Mouse (Mus musculus) layer of hippocampus, postnatal 36 days (tissue): ENCODE measurements around the gene Shpk. TPM values are rescaled to one million over a fixed set of nuclear protein-coding genes. Genes with fewer than 3 reads are reported as not detected.

Experiments
- DNase-seq, 2 experiments: peaks; one replicate each; pipeline ENCODE4 v3.0.0; 2022
- total RNA-seq, 2 experiments: library from RNA; stranded (reverse); gene quantifications; 2 replicates each; pipeline ENCODE4 v1.2.3; 2021

The Shpk gene
- total RNA-seq, 2 experiments from 2014 or later = 3.4 to 3.5 TPM

- no peak for DNase-seq
Measured at GRCm38 (mm10) chr11:73201021-73201420, 1.8 kb downstream of the Shpk start.

GRCm38 (mm10) chr11:73201597-73201996 lies 2.3 kb downstream of the Shpk start:
- no peak for DNase-seq

- no peak for DNase-seq
Measured at GRCm38 (mm10) chr11:73203895-73204294, 4.6 kb downstream of the Shpk start.

GRCm38 (mm10) chr11:73205194-73205593 lies 5.9 kb downstream of the Shpk start:
- no peak for DNase-seq

- DNase-seq = no peak
Measured at GRCm38 (mm10) chr11:73207621-73208020, 8.4 kb downstream of the Shpk start.

- no peak for DNase-seq
Measured at GRCm38 (mm10) chr11:73213956-73214355, 14.7 kb downstream of the Shpk start.

GRCm38 (mm10) chr11:73219671-73220070 lies 20.4 kb downstream of the Shpk start:
- no peak for DNase-seq

- DNase-seq = no peak
Measured at GRCm38 (mm10) chr11:73220651-73221050, 21.4 kb downstream of the Shpk start.

- no peak for DNase-seq
Measured at GRCm38 (mm10) chr11:73222846-73223245, 23.6 kb downstream of the Shpk start.

- DNase-seq = no peak
Measured at GRCm38 (mm10) chr11:73223966-73224365, 24.7 kb downstream of the Shpk start.

- DNase-seq = no peak
Measured at GRCm38 (mm10) chr11:73225856-73226255, 26.6 kb downstream of the Shpk start.

GRCm38 (mm10) chr11:73228881-73229280 lies 29.6 kb downstream of the Shpk start:
- no peak for DNase-seq

GRCm38 (mm10) chr11:73230081-73230480 lies 30.8 kb downstream of the Shpk start:
- DNase-seq = no peak

- DNase-seq = no peak
Measured at GRCm38 (mm10) chr11:73232513-73232912, 33.3 kb downstream of the Shpk start.

- DNase-seq = no peak
Measured at GRCm38 (mm10) chr11:73233992-73234391, 34.7 kb downstream of the Shpk start, which contains the start of gene Trpv1. Gene Trpv1, plus strand, starts transcription at chr11:73234292.

GRCm38 (mm10) chr11:73235990-73236701 lies 36.9 kb downstream of the Shpk start:
- no peak for DNase-seq

GRCm38 (mm10) chr11:73236731-73237130 lies 37.5 kb downstream of the Shpk start:
- DNase-seq = no peak

GRCm38 (mm10) chr11:73242199-73242598 lies 42.9 kb downstream of the Shpk start:
- no peak for DNase-seq

GRCm38 (mm10) chr11:73242777-73243176 lies 43.5 kb downstream of the Shpk start:
- DNase-seq = no peak

- no peak for DNase-seq
Measured at GRCm38 (mm10) chr11:73257362-73257945, 58.2 kb downstream of the Shpk start.

GRCm38 (mm10) chr11:73258664-73259063 lies 59.4 kb downstream of the Shpk start:
- no peak for DNase-seq

- DNase-seq = no peak
Measured at GRCm38 (mm10) chr11:73260457-73260856, 61.2 kb downstream of the Shpk start.

GRCm38 (mm10) chr11:73261385-73261784 lies 62.1 kb downstream of the Shpk start:
- no peak for DNase-seq

- DNase-seq = no peak
Measured at GRCm38 (mm10) chr11:73267267-73267666, 68.0 kb downstream of the Shpk start, which contains the start of gene Trpv3. Gene Trpv3, plus strand, starts transcription at chr11:73267388.
